Mouse (Mus musculus) spleen, adult 18-20 months (tissue): ENCODE measurements around the gene Plekhg4.

Experiments
- DNase-seq, 2 experiments: peaks; one replicate each; pipeline ENCODE4 v3.0.0; 2022; ENCODE audit warnings: mixed read lengths in 2 of 2

Gene Plekhg4

DNA sequence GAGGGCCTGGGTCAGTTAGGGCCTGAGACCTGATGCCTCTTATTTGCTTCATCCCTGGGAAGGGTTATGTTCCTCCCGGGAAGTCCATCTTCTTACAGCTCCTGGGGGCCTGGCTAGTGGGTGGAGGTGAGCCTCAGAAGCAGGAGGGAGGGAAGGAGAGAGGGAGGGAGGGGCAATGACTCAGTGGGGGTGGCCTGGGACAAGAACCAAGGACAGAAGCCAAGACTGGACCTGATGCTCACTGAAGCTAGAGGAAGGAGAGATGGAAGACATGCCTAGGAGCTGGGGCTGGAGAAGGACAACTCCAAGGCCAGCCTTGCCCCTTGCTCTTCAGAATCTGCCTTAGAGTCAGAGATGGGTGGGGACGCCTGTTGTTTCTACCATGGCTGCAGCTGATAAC, at the start of gene Plekhg4:
Gene Plekhg4 (plus strand): TSS at position 243 of the 400 bp plus-strand sequence.
- no peak for DNase-seq

GRCm38 (mm10) chr8:105325641-105326093, 47.4 kb upstream of the Plekhg4 start:
- DNase-seq: no peak

DNA sequence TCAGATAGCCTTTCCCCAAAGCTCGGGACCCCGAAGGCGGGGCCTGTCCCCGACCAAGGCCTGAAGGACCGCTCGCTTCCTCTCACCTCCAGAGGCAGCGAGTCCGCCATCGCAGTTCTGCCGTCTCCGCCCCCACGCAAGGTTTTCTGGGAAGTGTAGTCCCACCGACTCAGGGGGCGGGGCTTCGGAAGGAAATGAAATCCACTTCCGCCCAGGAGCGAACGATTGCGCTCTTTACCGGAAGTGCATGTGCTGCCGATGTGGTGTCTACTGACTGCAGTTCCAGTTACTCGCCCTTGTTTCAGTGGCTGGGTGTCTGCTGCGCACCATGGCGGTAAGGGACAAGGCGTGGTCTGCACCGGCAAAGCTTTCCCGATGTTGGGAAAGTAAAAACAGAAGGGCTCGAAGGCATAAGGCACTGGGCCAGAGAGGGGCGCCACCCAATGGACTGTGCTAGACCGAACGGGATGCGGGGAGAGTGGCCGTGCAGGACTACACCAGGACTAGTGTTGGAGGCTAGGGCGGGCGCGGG, 46.9 kb upstream of the Plekhg4 start, which contains the start of the genes Lrrc29 and Tmem208:
Gene Lrrc29 (minus strand): TSS at position 138 of the 532 bp plus-strand sequence.
Gene Tmem208 (plus strand): TSS at position 214 of the 532 bp plus-strand sequence.
- peak; percentile 93 to 98 for DNase-seq

GRCm38 (mm10) chr8:105326968-105327367, 46.1 kb upstream of the Plekhg4 start:
- DNase-seq: no peak

DNA sequence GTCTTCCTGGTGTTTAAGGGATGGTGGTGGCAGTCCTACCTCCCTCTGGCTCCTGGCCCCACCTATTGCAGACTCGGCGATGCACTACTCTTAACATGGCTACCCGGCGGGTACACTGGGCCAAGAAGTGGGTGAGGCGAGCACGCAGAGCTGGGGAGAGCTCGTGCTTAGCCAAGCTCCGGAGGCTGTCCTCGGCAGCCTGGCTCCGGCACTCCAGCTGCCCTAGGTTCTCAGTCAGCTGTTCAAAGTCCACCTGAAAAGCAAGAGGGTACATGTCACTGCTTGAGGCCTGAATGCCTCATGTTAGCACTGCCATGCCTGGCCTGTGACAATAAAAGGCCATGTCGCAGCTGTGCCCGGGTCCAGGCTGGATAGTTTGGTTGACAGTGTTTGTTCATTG, 42.7 kb upstream of the Plekhg4 start:
- no peak for DNase-seq

- no peak for DNase-seq
These were observed 41.6 kb upstream of the Plekhg4 start for GRCm38 (mm10) chr8:105331469-105331868.

- DNase-seq: no peak
These were observed 41.1 kb upstream of the Plekhg4 start for GRCm38 (mm10) chr8:105331931-105332330.

- DNase-seq: no peak
These were observed 40.6 kb upstream of the Plekhg4 start for GRCm38 (mm10) chr8:105332523-105332922.

GRCm38 (mm10) chr8:105336373-105337130, 36.5 kb upstream of the Plekhg4 start:
- no peak for DNase-seq

GRCm38 (mm10) chr8:105338992-105339391, 34.1 kb upstream of the Plekhg4 start:
- no peak for DNase-seq

GRCm38 (mm10) chr8:105339886-105340635, 33.0 kb upstream of the Plekhg4 start:
- no peak for DNase-seq

DNA sequence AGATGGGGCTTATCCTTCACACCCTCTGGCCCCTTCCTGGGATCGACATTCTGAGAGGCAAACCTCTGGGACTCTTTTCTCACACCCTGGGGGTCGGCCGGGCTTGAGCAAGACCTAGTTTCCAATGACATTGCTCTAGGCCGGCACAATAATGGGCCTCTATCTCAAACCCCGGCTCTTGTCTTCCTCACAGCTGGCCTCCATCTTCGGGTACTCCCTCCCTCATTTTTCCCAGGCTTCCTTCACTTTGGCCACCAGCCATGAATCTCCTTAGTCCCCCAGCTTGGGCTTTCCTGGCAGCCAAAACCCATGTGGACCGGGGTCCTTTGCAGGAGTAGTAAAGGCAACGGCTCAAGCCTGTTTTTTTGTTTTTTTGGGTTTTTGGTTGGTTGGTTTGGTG, 31.7 kb upstream of the Plekhg4 start:
- DNase-seq: no peak

DNA sequence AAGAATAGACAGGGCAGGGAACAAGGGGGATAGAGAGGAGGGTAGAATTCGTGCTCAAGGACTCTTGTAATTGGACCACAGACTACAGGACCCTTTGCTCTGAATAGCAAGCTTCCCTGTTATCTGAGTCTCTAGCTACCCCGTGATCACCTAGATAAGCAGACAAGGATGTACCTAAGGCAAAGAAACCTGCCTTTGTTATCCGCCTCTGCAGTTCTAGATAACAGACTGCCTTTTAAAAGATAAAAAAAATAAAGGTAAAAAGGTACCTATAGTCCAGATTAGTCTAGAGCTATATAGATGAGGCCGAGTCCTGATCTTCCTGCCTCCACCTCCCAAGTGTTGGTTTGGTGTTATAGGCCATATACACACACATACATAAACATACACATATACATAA, 30.3 kb upstream of the Plekhg4 start:
- DNase-seq: no peak

GRCm38 (mm10) chr8:105343791-105344574, 29.1 kb upstream of the Plekhg4 start:
- no peak for DNase-seq

- DNase-seq: no peak
These were observed 27.8 kb upstream of the Plekhg4 start for GRCm38 (mm10) chr8:105345061-105345975.

GRCm38 (mm10) chr8:105346611-105347427, 26.3 kb upstream of the Plekhg4 start:
- DNase-seq: peak; percentile 32 to 42

- peak; percentile 88 to 90 for DNase-seq
These were observed 25.4 kb upstream of the Plekhg4 start, which contains the start of gene Fhod1 for GRCm38 (mm10) chr8:105347428-105348221. Gene Fhod1, minus strand, starts transcription at chr8:105347953.

DNA sequence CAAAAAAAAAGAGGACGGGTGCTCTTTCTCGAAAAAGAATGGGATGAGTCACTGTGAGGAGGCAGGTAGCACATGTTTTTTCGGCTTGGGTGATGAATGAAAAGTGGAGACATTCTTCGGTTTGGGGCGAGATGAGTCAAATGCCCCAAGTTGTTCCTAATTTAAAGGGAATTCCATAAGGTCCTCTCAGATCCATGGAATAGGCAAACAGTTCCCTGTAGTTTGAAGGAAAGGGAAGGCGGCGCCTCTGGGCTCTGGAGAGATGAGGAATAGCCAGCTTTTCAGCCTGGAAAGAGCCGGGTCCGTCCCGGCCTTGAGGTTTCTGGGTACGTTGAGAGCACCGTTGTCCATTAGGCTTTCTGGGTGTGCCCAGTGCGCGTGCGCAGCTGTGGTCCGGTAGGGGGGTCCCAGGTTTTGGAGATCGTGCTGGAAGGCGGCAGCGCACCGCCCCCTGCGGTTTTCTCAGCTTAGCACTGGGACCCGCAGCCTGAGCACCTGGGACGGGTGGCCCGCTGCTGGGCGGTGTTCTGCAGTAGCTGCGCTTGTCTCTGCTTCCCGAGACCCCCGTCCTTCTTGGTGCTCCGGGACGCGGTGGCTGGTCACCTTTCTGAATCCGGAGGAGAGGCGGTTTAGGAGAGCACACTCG, 24.5 kb upstream of the Plekhg4 start, which contains the start of gene Slc9a5:
Gene Slc9a5 (plus strand): TSS at position 394 of the 646 bp plus-strand sequence.
- DNase-seq: peak; percentile 29 to 48
